Mouse (Mus musculus) right cerebral cortex, adult 2 months (tissue): ENCODE data around the gene Rnf213.

Experiments
- DNase-seq, 2 experiments: peaks; one replicate each; pipeline ENCODE4 v3.0.0; 2021 to 2022; ENCODE audit warnings: low spot score in 2 of 2

Rnf213 gene

DNA sequence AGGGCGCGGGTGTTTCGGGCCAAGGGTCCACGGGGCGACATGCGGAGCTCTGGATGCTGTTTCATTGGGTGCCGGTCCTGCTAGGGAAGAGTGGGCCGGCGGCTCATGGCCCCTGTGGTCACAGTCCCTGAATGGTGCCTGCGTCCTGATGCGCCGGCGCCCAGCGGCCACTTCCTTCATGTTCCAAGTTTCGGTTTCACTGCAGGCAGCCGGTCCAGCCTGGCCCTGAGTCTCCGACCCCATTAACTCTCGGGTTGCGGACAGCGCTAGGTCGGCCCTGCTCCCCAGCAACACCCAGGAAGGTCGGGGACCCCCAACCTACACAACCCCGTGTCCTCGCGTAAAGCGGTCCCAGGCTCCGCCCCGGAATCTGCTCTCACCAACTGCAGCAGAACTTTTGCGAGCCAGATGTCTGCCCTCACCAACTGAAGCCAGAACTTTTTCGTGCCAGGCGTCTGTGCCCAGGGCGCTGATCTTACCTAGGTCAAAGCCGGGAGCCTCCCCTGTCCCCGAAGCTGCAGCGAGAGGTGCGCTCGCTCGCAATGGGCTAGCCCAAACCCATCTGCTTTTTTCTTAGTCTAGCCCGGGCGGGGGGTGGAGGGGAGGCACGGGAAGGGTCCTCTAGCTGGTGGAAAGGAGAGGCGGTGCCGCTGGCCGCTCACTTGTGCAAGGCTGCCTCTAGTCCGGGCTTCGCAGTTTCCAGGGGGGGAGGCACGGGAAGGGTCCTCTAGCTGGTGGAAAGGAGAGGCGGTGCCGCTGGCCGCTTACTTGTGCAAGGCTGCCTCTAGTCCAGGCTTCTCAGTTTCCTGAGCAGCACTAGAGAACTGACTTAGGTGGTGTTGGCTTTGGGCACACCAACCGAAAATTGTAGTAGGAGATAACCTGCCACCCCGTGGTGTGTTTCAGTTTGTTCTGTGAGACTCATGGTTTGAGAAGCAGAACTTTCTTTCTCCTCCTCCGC, 2.3 kb upstream of the Rnf213 start:
- peak; percentile 37 to 54 for DNase-seq

- DNase-seq: no peak
Observed at GRCm38 (mm10) chr11:119391386-119392000, 1.4 kb upstream of the Rnf213 start.

GRCm38 (mm10) chr11:119392001-119392614, 792 bp upstream of the Rnf213 start:
- no peak for DNase-seq

GRCm38 (mm10) chr11:119393483-119393804, 544 bp downstream of the Rnf213 start:
- no peak for DNase-seq

DNA sequence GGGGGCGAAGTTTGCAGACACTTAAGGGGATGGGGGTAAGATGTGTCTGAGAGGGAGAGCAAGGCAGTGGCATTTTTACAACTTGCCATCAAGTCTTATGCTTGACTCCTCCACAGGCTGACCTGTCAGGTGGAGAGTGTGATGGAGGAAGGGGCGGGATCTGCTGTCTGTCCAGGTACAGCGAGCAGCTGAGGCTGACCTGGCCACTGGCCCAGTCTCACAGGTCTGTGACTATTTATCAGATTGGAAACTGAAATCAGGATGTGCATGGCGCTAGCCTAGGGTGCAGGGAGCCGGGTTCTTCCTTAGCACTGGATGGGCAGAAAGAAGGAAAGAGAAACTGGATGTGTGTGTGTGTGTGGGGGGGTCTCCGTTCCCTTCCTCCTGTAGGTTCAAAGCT, 1.3 kb downstream of the Rnf213 start:
- DNase-seq: no peak

DNA sequence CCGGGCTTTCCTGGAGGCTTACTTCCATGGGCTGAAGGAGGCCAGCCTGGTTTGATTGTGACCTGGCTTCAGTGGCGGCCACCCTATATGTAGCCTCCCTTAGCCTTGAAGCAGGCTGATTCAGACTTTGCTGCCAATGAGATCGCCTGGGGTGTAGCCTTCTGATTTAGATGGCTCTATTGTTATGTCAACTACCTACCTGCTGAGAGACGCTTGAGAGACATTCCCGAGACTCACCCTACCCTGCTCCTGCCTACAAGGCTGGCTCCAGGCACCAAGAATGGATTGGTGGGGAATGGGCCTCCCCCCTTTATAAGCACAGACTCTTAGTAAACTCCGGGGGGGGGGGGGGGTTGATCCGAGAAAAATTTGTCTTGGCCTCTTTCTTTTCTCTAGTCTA, 2.5 kb downstream of the Rnf213 start:
- DNase-seq: no peak

GRCm38 (mm10) chr11:119395931-119396330, 3.0 kb downstream of the Rnf213 start:
- DNase-seq: no peak

DNA sequence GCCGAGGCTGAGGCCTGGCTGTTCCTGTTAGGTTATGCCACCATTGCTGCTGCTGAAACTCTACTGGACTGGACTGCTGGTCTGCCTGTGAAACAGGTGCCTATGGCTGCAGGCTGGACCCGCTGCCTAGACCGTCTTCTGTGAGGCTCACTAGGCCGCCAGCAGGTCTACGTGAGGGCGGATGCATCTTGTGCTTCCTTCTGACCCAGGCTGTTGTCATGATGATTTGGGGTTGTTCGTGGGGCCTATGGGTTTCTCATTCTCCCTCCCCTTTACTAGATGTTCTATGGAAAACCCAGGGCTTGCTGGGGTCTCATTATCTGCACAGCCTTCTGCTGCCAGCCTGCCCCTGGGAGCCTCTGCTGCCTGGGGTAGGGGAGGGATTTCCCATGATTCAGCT, 3.6 kb downstream of the Rnf213 start:
- DNase-seq: no peak

DNA sequence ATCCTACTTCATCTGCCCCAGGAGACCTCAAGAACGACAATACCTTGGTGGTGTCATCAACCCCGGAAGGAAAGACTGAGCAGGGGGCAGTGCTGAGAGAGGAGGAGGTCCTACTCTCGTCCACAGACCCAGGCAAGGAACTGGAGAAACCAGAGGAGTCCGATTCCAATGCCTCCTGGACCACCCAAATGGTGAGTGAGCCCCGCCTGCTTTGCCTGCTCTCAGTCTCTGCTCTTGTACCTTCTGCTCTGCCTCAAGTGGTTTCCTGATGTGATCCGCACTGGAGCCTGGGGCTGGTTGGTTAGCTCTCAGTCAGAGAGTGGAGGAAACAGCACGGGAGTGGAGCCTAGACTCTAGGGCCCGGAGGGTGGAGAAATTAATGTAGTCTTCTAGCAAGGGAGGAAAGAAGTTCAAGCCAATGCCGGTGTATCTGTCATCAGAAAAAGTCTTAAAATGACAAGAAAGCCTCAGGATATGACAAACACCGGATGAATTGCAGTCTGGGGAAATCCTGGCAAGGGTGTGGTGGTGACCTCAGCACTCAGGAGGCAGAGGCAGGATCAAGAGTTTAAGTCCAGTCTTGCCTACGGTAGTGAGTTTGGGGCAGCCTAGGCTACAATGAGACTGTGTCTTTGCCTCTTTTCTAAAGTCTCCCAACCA, 9.7 kb downstream of the Rnf213 start:
- no peak for DNase-seq

- no peak for DNase-seq
Observed at GRCm38 (mm10) chr11:119404627-119405026, 11.7 kb downstream of the Rnf213 start.

DNA sequence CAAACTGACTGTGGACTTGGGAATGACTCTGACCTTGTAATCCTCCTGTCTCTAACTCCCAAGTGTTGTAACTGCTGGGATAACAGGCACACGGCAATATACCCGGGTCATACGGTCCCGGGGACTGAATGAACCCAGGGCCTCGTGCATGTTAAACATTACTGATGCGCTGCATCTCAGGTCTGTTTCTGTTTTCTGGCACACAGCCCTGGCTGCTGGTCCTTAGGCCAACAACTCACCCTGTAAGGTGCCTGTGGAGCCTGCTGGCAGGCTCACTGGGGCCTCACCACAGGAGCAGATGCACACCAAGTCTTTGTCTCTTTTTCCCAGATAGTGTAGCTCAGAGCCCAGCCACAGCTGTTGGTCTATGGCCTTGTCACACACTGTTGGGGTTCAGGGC, 14.5 kb downstream of the Rnf213 start:
- no peak for DNase-seq

- DNase-seq: no peak
Observed at GRCm38 (mm10) chr11:119407977-119408376, 15.1 kb downstream of the Rnf213 start.

DNA sequence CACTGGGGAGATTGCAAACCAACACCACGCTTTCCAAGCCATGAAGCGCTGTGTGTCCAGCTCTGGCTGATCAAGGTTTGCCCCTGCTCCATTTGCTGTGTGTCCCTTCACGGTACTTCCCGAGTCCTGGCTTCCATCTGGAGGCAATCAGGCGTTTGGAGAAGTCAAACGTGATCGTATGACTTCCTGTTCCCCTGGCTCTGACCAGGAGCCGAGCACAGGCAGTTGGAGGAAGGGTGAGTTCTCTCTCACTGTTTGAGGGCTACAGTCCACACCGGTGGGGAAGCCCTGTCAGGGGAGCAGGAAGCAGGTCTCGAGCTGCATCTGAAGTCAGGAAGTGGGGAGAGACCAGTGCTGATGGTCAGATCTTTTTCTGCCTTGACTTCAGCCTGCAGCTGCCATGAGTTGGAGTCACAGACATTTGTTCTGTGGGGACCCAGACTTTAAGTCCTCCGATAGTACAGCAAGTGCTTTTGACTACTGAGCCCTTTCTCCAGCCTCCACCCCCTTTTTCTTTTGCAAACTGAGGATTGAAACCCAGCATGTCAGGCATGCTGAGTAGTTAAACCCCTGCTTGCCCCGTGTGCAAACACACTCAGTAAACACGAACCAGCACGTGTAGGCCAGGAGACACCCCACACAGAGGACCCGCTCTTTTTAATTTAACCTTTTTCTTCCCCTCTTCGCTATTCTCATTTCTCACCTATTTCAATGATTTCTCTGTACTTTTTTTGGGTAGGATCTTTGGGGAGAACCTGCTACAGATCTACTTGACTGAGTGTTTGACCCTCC, 26.6 kb downstream of the Rnf213 start:
- no peak for DNase-seq

GRCm38 (mm10) chr11:119420426-119420825, 27.5 kb downstream of the Rnf213 start:
- no peak for DNase-seq

DNA sequence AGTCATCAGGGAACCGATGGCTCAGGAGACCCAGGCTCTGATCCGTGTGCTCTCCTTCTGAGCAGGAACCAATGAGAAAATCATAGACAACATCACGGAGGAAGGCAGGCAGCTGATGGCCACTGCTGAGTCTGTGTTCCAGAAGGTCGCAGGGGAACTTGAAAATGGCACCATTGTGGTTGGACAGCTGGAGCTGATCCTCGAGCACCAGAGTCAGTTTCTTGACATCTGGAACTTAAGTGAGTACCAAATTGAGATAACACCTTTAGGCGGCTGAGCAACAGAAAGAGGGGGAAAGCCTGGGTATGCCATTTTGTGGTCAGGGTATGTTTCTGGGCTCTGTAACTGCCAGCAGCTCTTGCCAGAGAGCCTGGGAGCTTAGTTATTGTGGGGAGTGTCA, 34.5 kb downstream of the Rnf213 start:
- DNase-seq: no peak

- no peak for DNase-seq
Observed at GRCm38 (mm10) chr11:119427986-119428385, 35.1 kb downstream of the Rnf213 start.

DNA sequence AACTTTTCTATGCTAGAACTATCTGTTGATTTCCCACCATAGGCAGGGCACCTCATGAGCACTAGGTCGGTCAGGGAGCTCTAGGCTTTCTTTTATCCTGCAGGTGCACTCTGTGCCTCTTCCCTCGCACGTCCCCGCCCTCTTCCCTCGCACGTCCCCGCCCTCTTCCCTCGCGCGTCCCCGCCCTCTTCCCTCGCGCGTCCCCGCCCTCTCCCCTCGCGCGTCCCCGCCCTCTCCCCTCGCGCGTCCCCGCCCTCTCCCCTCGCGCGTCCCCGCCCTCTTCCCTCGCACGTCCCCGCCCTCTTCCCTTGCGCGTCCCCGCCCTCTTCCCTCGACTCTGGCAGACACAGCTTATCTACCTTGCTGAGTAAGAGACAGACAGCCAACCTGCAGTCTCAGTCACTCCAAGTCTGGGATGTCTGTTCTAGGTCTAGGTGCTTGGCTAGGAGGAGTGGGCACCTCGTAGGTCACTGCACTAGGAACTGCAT, 35.8 kb downstream of the Rnf213 start:
- DNase-seq: no peak

GRCm38 (mm10) chr11:119431516-119431915, 38.6 kb downstream of the Rnf213 start:
- no peak for DNase-seq

- DNase-seq: no peak
Observed at GRCm38 (mm10) chr11:119432706-119433105, 39.8 kb downstream of the Rnf213 start.

DNA sequence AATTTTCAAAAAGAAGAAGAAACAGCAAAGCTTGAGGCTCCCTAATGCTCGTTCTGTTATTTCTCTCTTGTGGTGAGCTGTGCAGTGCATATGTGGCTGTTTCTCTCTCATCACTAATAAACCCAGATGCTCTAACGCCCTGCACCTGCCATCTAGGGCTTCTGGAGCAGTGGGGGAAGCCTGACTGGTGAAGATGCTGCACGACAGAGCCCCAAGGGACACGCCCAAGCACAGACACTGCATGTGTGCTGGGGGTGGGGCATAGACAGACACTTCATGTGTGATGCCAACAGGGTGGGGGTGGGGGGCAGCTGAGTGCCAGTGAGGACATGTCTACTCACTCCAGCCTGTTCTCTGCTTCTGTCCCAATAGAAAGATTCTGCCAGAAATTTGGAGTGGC, 41.4 kb downstream of the Rnf213 start:
- DNase-seq: no peak
